Mouse (Mus musculus) kidney, adult 9 months (tissue): ENCODE results near the gene P4ha2.

Source experiments
- DNase-seq: peaks from one replicate; pipeline ENCODE4 v3.0.0; 2022

The P4ha2 gene

GRCm38 (mm10) chr11:54141200-54141971, 41.5 kb downstream of the P4ha2 start:
- no peak for DNase-seq

DNA sequence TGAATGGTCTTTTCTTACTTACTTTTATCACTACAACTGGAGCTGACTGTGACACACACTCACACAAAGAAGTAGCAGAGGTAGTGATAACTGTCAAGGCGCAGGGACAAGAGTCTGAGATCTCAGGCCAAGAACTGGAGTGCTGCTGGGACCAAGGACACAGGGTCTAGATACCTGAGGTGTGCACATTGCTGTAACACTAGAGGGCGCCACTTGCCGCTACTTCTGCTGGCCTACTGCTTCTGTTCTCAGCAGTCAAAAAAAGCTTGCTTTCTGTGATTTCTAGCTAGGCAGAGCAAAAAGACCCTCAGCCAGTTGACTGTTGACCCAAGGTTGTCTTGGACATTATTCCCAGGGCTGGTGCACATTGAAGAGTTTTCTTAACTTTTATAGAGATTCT, 45.0 kb downstream of the P4ha2 start:
- DNase-seq, result peak; percentile 65

DNA sequence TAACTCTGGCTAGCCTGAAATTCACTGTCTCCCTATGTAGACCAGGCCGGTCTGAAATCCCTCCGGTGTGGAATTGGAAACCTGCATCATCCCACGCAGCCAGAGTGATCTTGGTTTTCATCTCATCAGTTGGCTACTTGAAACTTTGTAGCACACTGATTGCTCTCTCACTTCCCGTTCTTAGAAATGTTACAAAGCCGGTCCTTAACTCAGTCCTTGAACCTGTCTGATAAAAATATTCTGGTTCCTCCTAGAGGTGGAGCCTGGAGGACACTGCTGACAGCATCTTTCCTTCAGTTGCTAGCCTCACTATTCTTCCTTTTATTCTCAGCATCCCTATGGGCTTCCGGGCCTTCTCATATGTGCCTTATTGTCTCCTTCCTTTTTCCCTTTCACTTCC, 46.1 kb downstream of the P4ha2 start:
- no peak for DNase-seq

DNA sequence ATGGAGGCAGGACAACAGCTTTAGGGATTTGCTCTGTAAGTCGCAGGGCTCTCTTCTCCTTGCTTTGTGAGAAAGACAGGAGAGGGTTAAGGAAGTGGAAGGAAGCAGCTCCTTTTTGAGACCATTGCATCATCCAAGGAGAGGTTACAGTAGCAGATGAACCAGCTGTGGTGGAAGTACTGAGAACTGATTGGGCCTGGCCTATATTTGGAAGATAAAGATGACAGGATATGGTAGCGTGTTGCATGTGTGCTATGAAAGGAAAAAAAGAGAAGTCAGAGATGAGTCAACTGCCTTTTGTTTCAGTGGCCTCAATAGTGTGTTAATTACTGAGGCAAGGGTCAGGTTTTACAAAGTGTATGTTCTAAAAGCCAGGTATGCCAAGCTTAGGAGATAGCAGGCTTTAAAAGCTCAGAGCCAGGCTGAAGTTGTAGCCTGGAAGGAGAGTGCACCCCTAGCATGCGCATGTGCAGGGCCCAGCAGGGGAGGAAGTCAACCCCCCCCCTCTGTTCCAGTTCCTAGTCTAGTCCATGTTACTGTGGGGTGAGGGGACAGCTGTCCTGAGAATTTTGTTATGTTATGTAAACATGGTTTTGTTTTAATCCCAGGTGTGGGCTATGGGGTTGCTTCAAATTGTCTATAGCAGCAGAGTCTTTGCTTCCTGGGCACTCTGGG, 50.0 kb downstream of the P4ha2 start:
- no peak for DNase-seq

- no peak for DNase-seq
Measured at GRCm38 (mm10) chr11:54151141-54151540, 51.2 kb downstream of the P4ha2 start.

GRCm38 (mm10) chr11:54152957-54153356, 53.1 kb downstream of the P4ha2 start:
- DNase-seq, result no peak

GRCm38 (mm10) chr11:54155864-54156263, 56.0 kb downstream of the P4ha2 start:
- DNase-seq, result peak; percentile 52

DNA sequence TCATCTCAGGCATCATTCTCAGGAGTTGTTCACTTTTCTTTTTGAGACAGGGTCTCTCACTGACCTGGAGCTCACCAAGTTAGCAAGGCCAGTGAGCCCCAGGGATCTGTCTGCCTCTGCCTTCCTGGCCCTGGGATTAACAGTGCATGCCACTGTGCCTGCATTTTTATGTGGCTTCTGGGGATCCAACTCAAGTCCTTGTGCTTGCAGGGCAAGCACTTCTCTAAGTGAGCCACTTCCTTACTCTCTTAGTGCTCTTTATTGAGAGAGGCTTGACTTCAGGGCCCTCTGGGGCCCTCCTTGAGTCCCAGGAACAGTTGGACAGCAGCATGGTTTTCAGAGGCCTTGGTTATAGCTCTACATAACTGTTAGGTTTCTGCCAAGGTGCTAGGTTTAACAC, 56.6 kb downstream of the P4ha2 start:
- DNase-seq, result no peak

- no peak for DNase-seq
Measured at GRCm38 (mm10) chr11:54157586-54157985, 57.7 kb downstream of the P4ha2 start.

DNA sequence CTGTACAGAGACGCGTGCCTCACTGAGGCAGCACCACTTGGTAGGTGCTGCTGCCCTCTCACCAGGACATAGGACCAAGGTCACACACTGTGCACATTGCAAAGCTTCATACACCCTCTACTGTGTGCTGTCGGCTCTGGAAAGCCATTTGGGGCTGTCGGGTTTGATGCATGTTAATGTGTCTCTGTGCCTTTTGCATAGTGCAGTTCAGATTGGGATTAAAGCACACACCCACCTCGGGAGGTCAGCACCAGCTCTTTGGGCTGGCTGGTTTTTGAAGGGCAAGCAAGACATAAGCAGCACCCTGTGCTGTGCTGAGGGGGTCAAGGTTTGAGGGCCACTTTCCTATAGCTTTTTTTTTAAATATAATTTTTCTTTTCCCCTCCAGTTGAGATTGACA, 60.5 kb downstream of the P4ha2 start:
- DNase-seq, result peak; percentile 17

DNA sequence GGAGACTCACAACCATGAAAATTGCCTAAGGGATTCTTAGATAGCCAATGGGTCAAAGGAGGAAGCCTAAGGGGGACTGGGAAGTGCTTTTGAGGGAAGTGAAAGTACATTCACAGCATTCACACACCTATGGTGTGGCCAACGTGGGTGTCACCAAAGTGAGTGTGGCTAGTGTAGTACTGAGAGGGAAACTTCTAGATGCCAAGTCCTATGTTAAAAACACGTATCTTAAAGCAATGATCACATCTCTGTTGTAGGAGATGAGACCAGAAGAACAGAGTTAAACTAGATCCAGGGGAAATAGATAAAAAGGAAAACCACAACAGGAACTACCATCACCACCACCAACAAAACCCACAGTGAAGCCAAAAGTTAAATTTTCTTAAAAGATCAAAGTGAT, 61.0 kb downstream of the P4ha2 start:
- DNase-seq, result no peak

GRCm38 (mm10) chr11:54161514-54161913, 61.6 kb downstream of the P4ha2 start:
- DNase-seq, result no peak

GRCm38 (mm10) chr11:54162968-54163367, 63.1 kb downstream of the P4ha2 start:
- DNase-seq, result no peak

DNA sequence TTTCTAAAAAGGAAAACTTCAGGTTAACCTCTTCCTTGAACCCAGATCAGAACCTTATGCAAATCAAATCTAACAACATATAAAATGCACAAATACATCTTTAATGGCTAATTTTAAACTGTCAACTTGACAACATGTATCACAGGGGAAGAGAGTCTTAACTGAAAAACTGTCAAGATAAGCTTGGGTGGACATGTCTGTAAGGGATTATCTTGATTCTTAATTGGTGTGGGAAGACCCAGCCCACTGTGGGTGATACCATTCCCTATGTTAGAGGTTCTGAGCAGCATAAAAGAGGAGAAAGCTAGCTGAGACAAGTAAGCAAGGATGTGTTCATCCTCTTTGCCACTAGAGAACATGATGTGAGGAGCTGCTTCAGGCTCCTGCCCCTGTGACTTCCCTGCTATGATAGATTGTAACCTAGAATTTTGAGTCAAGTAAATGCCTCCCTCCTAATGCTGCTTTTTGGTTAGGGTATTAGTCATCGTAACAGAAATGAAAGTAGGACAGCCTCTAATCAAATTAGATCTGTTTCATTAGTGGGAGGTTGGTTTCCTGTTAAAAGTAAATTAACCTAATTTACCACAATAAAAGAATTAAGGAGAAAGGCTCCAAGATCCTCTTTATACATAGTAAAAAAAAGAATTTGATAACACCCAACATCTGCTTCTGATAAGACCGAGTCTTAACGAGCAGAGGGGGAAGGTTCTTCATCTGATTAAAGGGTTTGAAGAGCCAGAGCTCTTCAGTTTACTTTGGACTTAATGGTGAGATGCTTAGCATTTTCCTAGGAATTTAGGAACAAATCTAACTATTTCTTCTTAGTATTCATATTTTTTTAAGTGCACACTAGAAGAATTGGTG, 69.8 kb downstream of the P4ha2 start:
- DNase-seq, result no peak

GRCm38 (mm10) chr11:54171175-54171574, 71.3 kb downstream of the P4ha2 start:
- DNase-seq, result no peak

- no peak for DNase-seq
Measured at GRCm38 (mm10) chr11:54174226-54174625, 74.3 kb downstream of the P4ha2 start.

- DNase-seq, result no peak
Measured at GRCm38 (mm10) chr11:54174877-54175276, 75.0 kb downstream of the P4ha2 start.
